Mouse (Mus musculus) forebrain, embryonic 12.5 days (tissue): ENCODE measurements around the gene Clybl. TPM values are rescaled to one million over a fixed set of nuclear protein-coding genes. Genes with fewer than 3 reads are reported as not detected.
A peak's percentile ranks its signal among the peaks of the same experiment; 100 is the strongest.

Source experiments
- ATAC-seq: fragments of 200-750 bp; cut with Nextera tagmentation; 2 replicates; pipeline ENCODE4 v1.8.0; 2017; ENCODE audit warnings: moderate TSS enrichment; ENCODE audit not compliant: low FRiP score
- H3K27ac ChIP-seq: fragments of 300-500 bp; sonication (generic); 2 replicates; pipeline ENCODE4 v1.5.1; 2016; ENCODE audit warnings: mild to moderate bottlenecking
- H3K27me3 ChIP-seq: fragments of 300-500 bp; sonication (generic); 2 replicates; pipeline ENCODE4 v1.6.1; 2016; ENCODE audit warnings: mild to moderate bottlenecking
- H3K36me3 ChIP-seq: fragments of 300-500 bp; sonication (generic); replicated peaks from 2 replicates; pipeline ENCODE4 v1.6.1; 2016; ENCODE audit warnings: mild to moderate bottlenecking
- H3K4me1 ChIP-seq: fragments of 300-500 bp; sonication (generic); 2 replicates; pipeline ENCODE4 v1.6.1; 2016
- H3K4me2 ChIP-seq: fragments of 300-500 bp; sonication (generic); 2 replicates; pipeline ENCODE4 v1.6.1; 2016; ENCODE audit warnings: mild to moderate bottlenecking, moderate library complexity
- H3K4me3 ChIP-seq: fragments of 300-500 bp; sonication (generic); replicated peaks from 2 replicates; pipeline ENCODE4 v1.5.1; 2016; ENCODE audit warnings: mild to moderate bottlenecking
- H3K9ac ChIP-seq: fragments of 300-500 bp; sonication (generic); 2 replicates; pipeline ENCODE4 v1.6.1; 2016; ENCODE audit warnings: mild to moderate bottlenecking
- H3K9me3 ChIP-seq: fragments of 300-500 bp; sonication (generic); 2 replicates; pipeline ENCODE4 v1.6.1; 2016
- WGBS: fragments of 180-500 bp; shearing (Covaris S2); methylation state at CpG from one replicate; pipeline ENCODE4 v1.1.7; 2016; 5-methylcytosine and 5-hydroxymethylcytosine counted together
- polyA plus RNA-seq: library from polyadenylated mRNA; unstranded; fragments of >200 nt; fragmentation: Nextera tagmentation; extraction: Ambion mirVana; gene quantifications from 2 replicates; pipeline ENCODE4 v1.2.1, GENCODE M21; 2016

Gene Clybl
- polyA plus RNA-seq, 1 experiment from 2014 or later = 24.7 TPM

GRCm38 (mm10) chr14:122176263-122176798, 5.2 kb upstream of the Clybl start:
- peaks cover 7% of the 10 kb centered on the region; the same call in 1 of the 2 replicates for H3K4me1 ChIP-seq
- no peaks in the 10 kb centered on the region for H3K9me3 ChIP-seq
- H3K27me3 ChIP-seq = peaks cover 10% of the 10 kb centered on the region; the same call in 1 of the 2 replicates
- WGBS = 80% methylated on average over 14 of the region's 14 CpGs
- no peaks in the 10 kb centered on the region for H3K36me3 ChIP-seq
- H3K27ac ChIP-seq = no peak overlapping the region
- no peak overlapping the region for H3K9ac ChIP-seq
- no peak overlapping the region for H3K4me3 ChIP-seq
- H3K4me2 ChIP-seq = no peak overlapping the region
- no peak for ATAC-seq

GRCm38 (mm10) chr14:122179262-122179661, 2.2 kb upstream of the Clybl start:
- WGBS = 46% methylated on average over 16 of the region's 16 CpGs
- Histone ChIP-seq H3K27me3 (peaks cover 17% of the 10 kb centered on the region), H3K9ac (no peak overlapping the region), H3K4me2 (no peak overlapping the region), H3K4me3 (no peak overlapping the region), H3K36me3 (no peaks in the 10 kb centered on the region), H3K4me1 (peaks cover 12% of the 10 kb centered on the region), H3K27ac (no peak overlapping the region), H3K9me3 (no peaks in the 10 kb centered on the region)
- ATAC-seq = no peak

- Histone ChIP-seq H3K4me3 (peak overlapping the region; percentile 59), H3K4me1 (peaks cover 10% of the 10 kb centered on the region), H3K4me2 (peak overlapping the region; percentile 62), H3K36me3 (no peaks in the 10 kb centered on the region), H3K9me3 (no peaks in the 10 kb centered on the region), H3K27ac (no peak overlapping the region), H3K9ac (peak overlapping the region; percentile 46; the same call in 1 of the 2 replicates), H3K27me3 (peaks cover 17% of the 10 kb centered on the region)
- no peak for ATAC-seq
- WGBS = 3% methylated on average over 12 of the region's 12 CpGs
Measured at GRCm38 (mm10) chr14:122181815-122182157, 282 bp downstream of the Clybl start.

GRCm38 (mm10) chr14:122182220-122182619, 716 bp downstream of the Clybl start:
- H3K9ac ChIP-seq = no peak overlapping the region
- H3K27me3 ChIP-seq = peaks cover 17% of the 10 kb centered on the region
- no peak overlapping the region; the same call in 1 of the 2 replicates for H3K4me3 ChIP-seq
- no peak overlapping the region for H3K27ac ChIP-seq
- no peak for ATAC-seq
- peak overlapping the region; percentile 62; the same call in 1 of the 2 replicates for H3K4me2 ChIP-seq
- 81% methylated on average over 6 of the region's 6 CpGs for WGBS
- no peaks in the 10 kb centered on the region for H3K9me3 ChIP-seq
- no peaks in the 10 kb centered on the region for H3K36me3 ChIP-seq
- H3K4me1 ChIP-seq = peaks cover 10% of the 10 kb centered on the region

GRCm38 (mm10) chr14:122183974-122184373, 2.5 kb downstream of the Clybl start:
- Histone ChIP-seq H3K27me3 (peaks cover 12% of the 10 kb centered on the region), H3K4me2 (no peak overlapping the region), H3K4me1 (peaks cover 10% of the 10 kb centered on the region), H3K36me3 (no peaks in the 10 kb centered on the region), H3K9me3 (no peaks in the 10 kb centered on the region), H3K9ac (no peak overlapping the region), H3K27ac (no peak overlapping the region), H3K4me3 (no peak overlapping the region)
- 89% methylated on average over 11 of the region's 11 CpGs for WGBS
- ATAC-seq = no peak

GRCm38 (mm10) chr14:122188250-122188649, 6.7 kb downstream of the Clybl start:
- Histone ChIP-seq H3K36me3 (no peaks in the 10 kb centered on the region), H3K9ac (no peak overlapping the region), H3K27me3 (no peaks in the 10 kb centered on the region), H3K27ac (no peak overlapping the region), H3K9me3 (no peaks in the 10 kb centered on the region), H3K4me2 (no peak overlapping the region), H3K4me1 (no peaks in the 10 kb centered on the region), H3K4me3 (no peak overlapping the region)
- 94% methylated on average over 5 of the region's 5 CpGs for WGBS
- no peak for ATAC-seq

- Histone ChIP-seq H3K27me3 (no peaks in the 10 kb centered on the region), H3K4me2 (no peak overlapping the region), H3K4me3 (no peak overlapping the region), H3K27ac (no peak overlapping the region), H3K9me3 (no peaks in the 10 kb centered on the region), H3K9ac (no peak overlapping the region), H3K36me3 (no peaks in the 10 kb centered on the region), H3K4me1 (no peaks in the 10 kb centered on the region)
- WGBS = 80% methylated on average over 5 of the region's 5 CpGs
- no peak for ATAC-seq
Measured at GRCm38 (mm10) chr14:122189901-122190300, 8.4 kb downstream of the Clybl start.

- no peaks in the 10 kb centered on the region for H3K36me3 ChIP-seq
- H3K27ac ChIP-seq = no peak overlapping the region
- no peak overlapping the region for H3K4me3 ChIP-seq
- no peaks in the 10 kb centered on the region for H3K4me1 ChIP-seq
- no peak for ATAC-seq
- WGBS = 28% methylated on average over 2 of the region's 2 CpGs
- no peak overlapping the region for H3K4me2 ChIP-seq
- H3K9me3 ChIP-seq = no peaks in the 10 kb centered on the region
- no peaks in the 10 kb centered on the region for H3K27me3 ChIP-seq
- H3K9ac ChIP-seq = no peak overlapping the region
Measured at GRCm38 (mm10) chr14:122190527-122190926, 9.0 kb downstream of the Clybl start.

- Histone ChIP-seq H3K9ac (no peak overlapping the region), H3K4me2 (no peak overlapping the region), H3K36me3 (no peaks in the 10 kb centered on the region), H3K27me3 (no peaks in the 10 kb centered on the region), H3K4me1 (no peaks in the 10 kb centered on the region), H3K4me3 (no peak overlapping the region), H3K27ac (no peak overlapping the region), H3K9me3 (no peaks in the 10 kb centered on the region)
- 18% methylated on average over 7 of the region's 7 CpGs for WGBS
- peak; percentile 68; the same call in 1 of the 2 replicates for ATAC-seq
Measured at GRCm38 (mm10) chr14:122190941-122191510, 9.5 kb downstream of the Clybl start.

- no peaks in the 10 kb centered on the region for H3K4me1 ChIP-seq
- H3K27me3 ChIP-seq = no peaks in the 10 kb centered on the region
- no peak overlapping the region for H3K27ac ChIP-seq
- WGBS = 96% methylated on average over 8 of the region's 8 CpGs
- H3K9me3 ChIP-seq = 0 out of 2 replicates have a peak, but pooled peaks cover 7% of the 10 kb centered on the region
- no peak overlapping the region for H3K4me2 ChIP-seq
- no peak for ATAC-seq
- H3K4me3 ChIP-seq = no peak overlapping the region
- H3K36me3 ChIP-seq = no peaks in the 10 kb centered on the region
- no peak overlapping the region for H3K9ac ChIP-seq
Measured at GRCm38 (mm10) chr14:122194630-122195029, 13.1 kb downstream of the Clybl start.

GRCm38 (mm10) chr14:122196851-122197250, 15.3 kb downstream of the Clybl start:
- H3K9ac ChIP-seq = no peak overlapping the region
- H3K27me3 ChIP-seq = no peaks in the 10 kb centered on the region
- no peak overlapping the region for H3K4me3 ChIP-seq
- no peak overlapping the region for H3K4me2 ChIP-seq
- 88% methylated on average over 6 of the region's 6 CpGs for WGBS
- 0 out of 2 replicates have a peak, but pooled peaks cover 8% of the 10 kb centered on the region for H3K9me3 ChIP-seq
- H3K4me1 ChIP-seq = no peaks in the 10 kb centered on the region
- no peak overlapping the region for H3K27ac ChIP-seq
- no peak for ATAC-seq
- no peaks in the 10 kb centered on the region for H3K36me3 ChIP-seq

GRCm38 (mm10) chr14:122200247-122200885, 18.9 kb downstream of the Clybl start:
- H3K36me3 ChIP-seq = no peaks in the 10 kb centered on the region
- no peaks in the 10 kb centered on the region for H3K27me3 ChIP-seq
- H3K4me2 ChIP-seq = no peak overlapping the region
- H3K9me3 ChIP-seq = 0 out of 2 replicates have a peak, but pooled peaks cover 8% of the 10 kb centered on the region
- H3K4me1 ChIP-seq = no peaks in the 10 kb centered on the region
- ATAC-seq = no peak
- 84% methylated on average over 14 of the region's 14 CpGs for WGBS
- no peak overlapping the region for H3K4me3 ChIP-seq
- H3K27ac ChIP-seq = no peak overlapping the region
- H3K9ac ChIP-seq = no peak overlapping the region

GRCm38 (mm10) chr14:122209177-122209576, 27.7 kb downstream of the Clybl start:
- no peak for ATAC-seq
- Histone ChIP-seq H3K4me2 (no peak overlapping the region), H3K9ac (no peak overlapping the region), H3K27me3 (no peaks in the 10 kb centered on the region), H3K27ac (no peak overlapping the region), H3K4me3 (no peak overlapping the region), H3K36me3 (no peaks in the 10 kb centered on the region), H3K9me3 (no peaks in the 10 kb centered on the region), H3K4me1 (no peaks in the 10 kb centered on the region)
- 87% methylated on average over 5 of the region's 5 CpGs for WGBS
